Mouse (Mus musculus): ENCODE results near the gene Zfp12. TPM values are rescaled to one million over a fixed set of nuclear protein-coding genes. Genes with fewer than 3 reads are reported as not detected.
"Not testable (repeated sequence)": the region's sequence is repeated elsewhere in the genome, so short reads cannot be mapped to it uniquely, and the experiment has no call there.

Gene Zfp12
- 8.6 and 9.4 TPM in 2 replicates for total RNA-seq (2012; rRNA removed)

DNA sequence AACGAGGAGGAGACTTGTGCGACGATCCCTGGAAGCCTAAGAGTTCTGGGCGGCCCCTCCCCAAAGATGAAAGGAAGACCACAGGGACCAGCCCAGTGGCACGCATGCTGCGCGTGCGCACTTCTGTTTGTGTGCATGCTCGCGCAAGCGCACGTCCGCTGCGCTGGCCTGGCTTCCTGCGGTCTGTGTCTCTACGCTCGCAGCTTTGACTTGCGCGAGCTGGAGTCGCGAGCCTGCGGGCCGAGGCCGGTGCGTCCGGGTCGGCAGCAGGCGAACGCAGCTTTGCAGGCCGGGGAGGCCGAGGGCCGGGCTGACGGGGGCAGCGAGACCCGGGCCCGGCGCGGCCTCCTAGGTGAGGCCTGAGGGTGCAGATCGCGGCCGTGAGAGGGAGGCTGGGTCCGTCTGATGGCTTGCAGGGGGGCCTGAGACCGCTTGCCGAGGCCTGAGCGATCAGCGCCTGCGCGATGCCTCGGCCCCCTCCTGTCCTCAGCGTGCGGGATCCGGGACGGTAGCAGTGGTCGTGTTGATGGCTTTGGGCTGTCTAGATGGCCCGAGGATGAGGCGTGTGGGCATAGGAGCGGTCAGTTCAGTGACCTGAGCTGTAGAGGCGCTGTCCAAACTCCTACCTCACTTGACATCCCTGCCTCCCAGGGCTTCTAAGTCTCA is at the start of gene Zfp12:
TSS of gene Zfp12 (plus strand) at position 136 of the 666 bp plus-strand sequence.
- no peak within 1 kb of the TSS for H3K27ac ChIP-seq (ENCODE audit: insufficient read depth, low read depth, low read length, poor library complexity, severe bottlenecking)
- TF ChIP-seq ZNF384 (IDR thresholded peaks at IDR 0.05; ENCODE audit: low read depth, low read length) (no peak), HCFC1 (IDR thresholded peaks at IDR 0.05; ENCODE audit: borderline replicate concordance, insufficient read depth, low read length) (no peak; the same call in 1 of the 2 replicates), MAFK (IDR thresholded peaks at IDR 0.05; ENCODE audit: insufficient read depth, low read depth, low read length) (no peak), CHD2 (IDR thresholded peaks at IDR 0.05; ENCODE audit: low read depth, low read length) (no peak), ZC3H11A (IDR thresholded peaks at IDR 0.05; ENCODE audit: borderline replicate concordance, low read depth, low read length) (no peak)
- in situ Hi-C loops (cut with MboI; ENCODE audit: low sequenced_read_pairs in 2 of 2, unreplicated experiment in 2 of 2): no loop called here

DNA sequence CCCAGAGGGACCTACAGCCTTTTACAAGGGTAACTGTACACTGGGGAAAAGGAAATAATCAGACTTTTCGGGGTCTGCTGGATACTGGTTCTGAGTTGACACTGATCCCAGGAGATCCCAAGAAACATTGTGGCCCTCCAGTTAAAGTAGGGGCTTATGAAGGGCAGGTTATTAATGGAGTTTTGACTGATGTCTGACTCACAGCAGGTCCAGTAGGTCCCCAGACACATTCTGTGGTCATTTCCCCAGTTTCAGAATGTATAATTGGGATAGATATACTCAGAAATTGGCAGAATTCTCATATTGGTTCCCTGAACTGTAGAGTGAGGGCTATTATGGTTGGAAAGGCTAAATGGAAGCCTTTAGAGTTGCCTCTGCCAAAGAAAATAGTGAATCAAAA is 46.9 kb upstream of the Zfp12 start:
- H3K36me3 ChIP-seq (ENCODE audit: control insufficient read depth, insufficient read depth, low read length, poor library complexity, severe bottlenecking); H3K9me3 ChIP-seq (ENCODE audit: control insufficient read depth, insufficient read depth, low read depth, low read length); H3K4me3 ChIP-seq (ENCODE audit: insufficient read depth in 1 of 2, low read depth in 1 of 2, low read length in 2 of 2, poor library complexity in 1 of 2, severe bottlenecking in 1 of 2); H3K27ac ChIP-seq (ENCODE audit: insufficient read depth, low read depth, low read length, poor library complexity, severe bottlenecking); DNase-seq (ENCODE audit: low read depth, low spot score); H3K4me1 ChIP-seq (ENCODE audit: control insufficient read depth in 2 of 2, insufficient read depth in 2 of 2, low read length in 2 of 2, poor library complexity in 1 of 2); in situ Hi-C loops (cut with MboI; ENCODE audit: low sequenced_read_pairs in 2 of 2, unreplicated experiment in 2 of 2); H3K9ac ChIP-seq (ENCODE audit: insufficient read depth, low read depth, low read length, poor library complexity, severe bottlenecking): not testable (repeated sequence)

More for the DNA sequence above, at the start of gene Zfp12:
- Histone ChIP-seq H3K9me3 (ENCODE audit: control insufficient read depth, insufficient read depth, low read depth, low read length) (no peaks in the 10 kb centered on the region), H3K4me3 (ENCODE audit: insufficient read depth in 1 of 2, low read depth in 1 of 2, low read length in 2 of 2, poor library complexity in 1 of 2, severe bottlenecking in 1 of 2) (peak within 1 kb of the TSS; percentile 66 to 83), H3K9ac (ENCODE audit: insufficient read depth, low read depth, low read length, poor library complexity, severe bottlenecking) (peak within 1 kb of the TSS; percentile 84), H3K36me3 (ENCODE audit: control insufficient read depth, insufficient read depth, low read length, poor library complexity, severe bottlenecking) (no peaks in the 10 kb centered on the region), H3K4me1 (ENCODE audit: control insufficient read depth in 2 of 2, insufficient read depth in 2 of 2, low read length in 2 of 2, poor library complexity in 1 of 2) (peaks cover 0 to 2% of the 10 kb centered on the region in 2 experiments; a peak in 1 of 4 replicates)
- peak; percentile 92 for DNase-seq (ENCODE audit: low read depth, low spot score)

DNA sequence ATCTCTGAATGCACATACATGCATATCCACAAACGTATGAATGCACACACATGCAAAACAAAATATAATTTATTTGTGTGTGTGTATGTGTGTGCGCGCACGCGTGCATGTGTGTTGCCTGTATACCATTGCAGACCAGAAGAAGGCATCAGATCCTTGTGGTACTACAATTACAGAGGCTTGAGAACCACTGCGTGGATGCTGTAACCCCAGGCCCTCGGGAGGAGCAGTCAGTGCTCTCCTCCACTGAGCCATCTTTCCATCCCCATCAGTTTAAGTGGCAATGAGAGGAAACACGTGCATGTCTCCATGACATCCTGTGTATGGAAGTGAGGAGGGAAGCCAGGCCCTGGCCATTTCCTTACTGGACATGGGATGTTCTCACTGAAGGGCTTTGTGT is 42.2 kb upstream of the Zfp12 start:
- no peak for DNase-seq (ENCODE audit: low read depth, low spot score)
- in situ Hi-C loops (cut with MboI; ENCODE audit: low sequenced_read_pairs in 2 of 2, unreplicated experiment in 2 of 2): no loop called here
- no peak overlapping the region for H3K9ac ChIP-seq (ENCODE audit: insufficient read depth, low read depth, low read length, poor library complexity, severe bottlenecking)
- H3K27ac ChIP-seq (ENCODE audit: insufficient read depth, low read depth, low read length, poor library complexity, severe bottlenecking): no peak overlapping the region
- no peak overlapping the region for H3K4me3 ChIP-seq (ENCODE audit: insufficient read depth in 1 of 2, low read depth in 1 of 2, low read length in 2 of 2, poor library complexity in 1 of 2, severe bottlenecking in 1 of 2)
- TF ChIP-seq CHD2 (IDR thresholded peaks at IDR 0.05; ENCODE audit: low read depth, low read length) (no peak), ZC3H11A (IDR thresholded peaks at IDR 0.05; ENCODE audit: borderline replicate concordance, low read depth, low read length) (no peak), MAFK (IDR thresholded peaks at IDR 0.05; ENCODE audit: insufficient read depth, low read depth, low read length) (no peak), HCFC1 (IDR thresholded peaks at IDR 0.05; ENCODE audit: borderline replicate concordance, insufficient read depth, low read length) (no peak), ZNF384 (IDR thresholded peaks at IDR 0.05; ENCODE audit: low read depth, low read length) (no peak)
- H3K9me3 ChIP-seq (ENCODE audit: control insufficient read depth, insufficient read depth, low read depth, low read length): no peaks in the 10 kb centered on the region
- no peaks in the 10 kb centered on the region for H3K36me3 ChIP-seq (ENCODE audit: control insufficient read depth, insufficient read depth, low read length, poor library complexity, severe bottlenecking)
- H3K4me1 ChIP-seq (ENCODE audit: control insufficient read depth in 2 of 2, insufficient read depth in 2 of 2, low read length in 2 of 2, poor library complexity in 1 of 2): no peaks in the 10 kb centered on the region

DNA sequence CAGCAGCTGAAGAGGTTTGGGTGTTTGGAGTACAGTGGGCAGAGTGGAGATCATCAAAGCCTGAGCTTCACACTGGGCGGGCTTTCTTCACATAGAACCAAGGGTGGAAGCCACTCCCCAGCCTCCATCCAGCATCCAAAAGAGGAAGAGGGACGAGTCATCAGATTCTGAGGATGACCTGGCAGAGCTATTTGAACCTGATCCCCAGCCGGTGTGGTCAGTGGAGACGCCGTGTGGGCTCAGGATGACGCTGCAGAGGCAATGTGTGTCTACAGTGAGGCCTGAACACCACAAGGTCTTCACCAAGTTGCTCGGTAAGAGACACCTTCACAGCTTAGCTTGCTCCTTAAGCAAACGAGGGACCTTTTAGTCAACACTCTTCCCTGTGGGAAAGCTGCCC is 40.2 kb upstream of the Zfp12 start:
- H3K27ac ChIP-seq (ENCODE audit: insufficient read depth, low read depth, low read length, poor library complexity, severe bottlenecking); H3K4me1 ChIP-seq (ENCODE audit: control insufficient read depth in 2 of 2, insufficient read depth in 2 of 2, low read length in 2 of 2, poor library complexity in 1 of 2); H3K4me3 ChIP-seq (ENCODE audit: insufficient read depth in 1 of 2, low read depth in 1 of 2, low read length in 2 of 2, poor library complexity in 1 of 2, severe bottlenecking in 1 of 2); H3K9ac ChIP-seq (ENCODE audit: insufficient read depth, low read depth, low read length, poor library complexity, severe bottlenecking); DNase-seq (ENCODE audit: low read depth, low spot score); H3K36me3 ChIP-seq (ENCODE audit: control insufficient read depth, insufficient read depth, low read length, poor library complexity, severe bottlenecking); H3K9me3 ChIP-seq (ENCODE audit: control insufficient read depth, insufficient read depth, low read depth, low read length); in situ Hi-C loops (cut with MboI; ENCODE audit: low sequenced_read_pairs in 2 of 2, unreplicated experiment in 2 of 2): not testable (repeated sequence)

DNA sequence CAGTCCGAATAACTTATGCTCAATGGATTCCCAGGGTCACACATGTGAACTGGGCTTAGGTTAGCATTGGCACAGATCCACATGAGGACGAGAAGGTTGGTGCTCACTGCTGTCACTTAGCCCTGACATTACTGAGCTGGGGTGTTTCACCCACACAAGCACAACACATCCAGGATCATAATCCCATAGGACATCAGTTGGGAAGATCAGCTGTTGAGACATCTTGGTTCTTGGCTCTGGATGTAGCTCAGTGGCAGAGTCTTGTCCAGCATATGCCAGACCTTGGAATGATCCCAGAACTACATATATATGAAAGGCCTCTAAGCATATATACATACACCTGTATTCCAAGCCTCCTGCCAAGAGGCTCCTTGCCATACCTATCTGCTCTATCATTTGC is 39.8 kb upstream of the Zfp12 start:
- Histone ChIP-seq H3K9ac (ENCODE audit: insufficient read depth, low read depth, low read length, poor library complexity, severe bottlenecking) (no peak overlapping the region), H3K36me3 (ENCODE audit: control insufficient read depth, insufficient read depth, low read length, poor library complexity, severe bottlenecking) (no peaks in the 10 kb centered on the region), H3K4me1 (ENCODE audit: control insufficient read depth in 2 of 2, insufficient read depth in 2 of 2, low read length in 2 of 2, poor library complexity in 1 of 2) (no peaks in the 10 kb centered on the region), H3K9me3 (ENCODE audit: control insufficient read depth, insufficient read depth, low read depth, low read length) (no peaks in the 10 kb centered on the region), H3K27ac (ENCODE audit: insufficient read depth, low read depth, low read length, poor library complexity, severe bottlenecking) (no peak overlapping the region), H3K4me3 (ENCODE audit: insufficient read depth in 1 of 2, low read depth in 1 of 2, low read length in 2 of 2, poor library complexity in 1 of 2, severe bottlenecking in 1 of 2) (no peak overlapping the region)
- TF ChIP-seq HCFC1 (IDR thresholded peaks at IDR 0.05; ENCODE audit: borderline replicate concordance, insufficient read depth, low read length): no peak
- TF ChIP-seq ZNF384 (IDR thresholded peaks at IDR 0.05; ENCODE audit: low read depth, low read length): no peak
- no peak for TF ChIP-seq MAFK (IDR thresholded peaks at IDR 0.05; ENCODE audit: insufficient read depth, low read depth, low read length)
- TF ChIP-seq CHD2 (IDR thresholded peaks at IDR 0.05; ENCODE audit: low read depth, low read length): no peak
- TF ChIP-seq ZC3H11A (IDR thresholded peaks at IDR 0.05; ENCODE audit: borderline replicate concordance, low read depth, low read length): no peak
- DNase-seq (ENCODE audit: low read depth, low spot score): no peak
- in situ Hi-C loops (cut with MboI; ENCODE audit: low sequenced_read_pairs in 2 of 2, unreplicated experiment in 2 of 2): no loop called here

Data from ES-E14 (cell line).